Mouse (Mus musculus) layer of hippocampus, adult 18-20 months (tissue): ENCODE measurements at regions not wholly inside any gene's neighbourhood (a gene's known extent, or its start where the extent isn't known, plus 50 kb on each side); places are given as distances from the start of the nearest gene placed in this dataset.

Source experiments
- DNase-seq, 2 experiments: peaks; one replicate each; pipeline ENCODE4 v3.0.0; 2022; ENCODE audit warnings: low spot score in 2 of 2

- no peak for DNase-seq
Observed at GRCm38 (mm10) chr7:121339942-121340341, 51.7 kb upstream of the Hs3st2 start.
